Mouse (Mus musculus) spleen, postnatal 14 days (tissue): ENCODE measurements around the gene Tspan9.

Experiments used
- DNase-seq, 2 experiments: peaks; one replicate each; pipeline ENCODE4 v3.0.0; 2021 to 2022; ENCODE audit warnings: low spot score in 2 of 2

Gene Tspan9

DNA sequence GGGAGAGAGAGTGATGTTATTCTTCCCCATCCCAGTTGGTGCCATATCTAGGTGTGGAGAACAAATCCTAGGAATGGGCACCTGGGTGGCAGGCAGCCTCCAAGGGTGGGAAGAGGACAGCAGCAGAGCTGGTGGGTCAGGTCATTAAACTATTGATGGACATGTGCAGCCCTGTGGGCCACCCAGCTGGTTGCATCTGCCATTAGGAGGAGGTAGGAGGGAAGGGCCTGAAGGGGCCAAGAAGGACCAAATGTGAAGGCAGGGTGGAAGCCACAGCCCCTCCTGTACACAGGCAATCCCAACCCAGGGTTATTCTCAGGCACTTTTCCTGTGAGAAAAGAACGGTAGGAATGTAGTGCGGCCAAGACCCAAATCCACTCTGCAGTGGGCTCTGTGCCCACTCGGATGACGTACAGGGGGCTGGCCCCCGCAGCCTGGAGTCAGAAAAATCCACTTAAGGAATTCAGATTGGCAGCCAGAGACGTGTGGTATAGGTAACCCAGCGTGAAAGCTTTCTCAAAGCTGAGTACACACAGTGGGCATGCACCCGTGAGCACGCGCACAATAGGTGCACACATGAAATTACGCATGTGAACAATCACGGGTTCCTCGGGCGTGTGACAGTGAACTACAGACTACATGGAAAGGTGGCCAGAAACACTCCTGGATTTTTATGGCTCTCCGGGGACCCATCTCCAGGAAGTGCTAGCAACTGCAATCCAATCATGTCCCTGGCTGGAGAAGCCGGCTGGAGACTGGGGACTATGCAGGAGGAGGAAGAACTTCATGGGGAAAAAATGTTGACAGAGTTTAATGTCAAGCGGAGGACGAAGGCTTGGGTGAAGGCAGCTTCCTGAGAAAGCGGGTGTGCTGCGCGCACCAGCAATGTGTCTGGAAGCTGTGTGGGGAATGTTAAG, 67.0 kb downstream of the Tspan9 start:
- no peak for DNase-seq

GRCm38 (mm10) chr6:128075453-128076003, 67.9 kb downstream of the Tspan9 start:
- DNase-seq = no peak

- DNase-seq = no peak
These were observed 72.4 kb downstream of the Tspan9 start for GRCm38 (mm10) chr6:128070921-128071558.

DNA sequence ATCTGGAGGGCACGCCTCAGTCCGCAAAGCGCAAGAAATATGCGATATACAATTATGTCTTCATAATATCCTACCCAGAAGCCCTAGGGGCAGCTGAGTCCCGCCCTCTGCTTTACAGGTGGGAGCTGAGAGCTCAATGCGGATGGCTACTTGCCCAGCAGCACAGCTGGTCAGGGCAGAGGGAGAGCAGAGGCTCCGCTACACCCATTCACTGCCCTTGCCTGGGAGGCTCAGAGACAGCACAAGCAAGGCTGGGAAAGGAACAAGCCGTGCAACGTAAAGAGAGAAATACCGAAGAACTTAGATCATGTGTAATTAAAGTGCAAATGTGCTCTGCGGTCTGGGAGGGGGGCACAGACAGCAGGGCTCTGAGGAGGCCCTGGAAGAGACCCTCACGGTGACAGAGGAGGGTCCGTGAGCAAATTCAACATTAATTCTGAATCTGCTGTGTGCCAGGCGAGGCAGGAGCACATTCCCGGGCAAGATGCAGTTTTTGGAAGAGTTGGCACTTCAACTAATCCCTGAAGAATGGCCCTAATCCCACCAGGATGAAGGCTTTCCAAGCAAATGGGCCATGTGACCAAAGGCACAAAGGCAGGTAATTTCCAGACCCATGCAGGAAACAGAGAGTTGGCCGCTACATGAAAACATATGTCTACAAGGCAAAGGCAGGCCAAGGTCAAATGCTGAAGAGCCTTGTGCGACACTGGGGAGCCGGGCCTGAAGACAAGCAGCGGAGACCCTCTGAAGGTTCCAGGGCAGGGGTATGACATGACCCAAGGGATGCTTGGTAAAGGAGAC, 73.1 kb downstream of the Tspan9 start:
- DNase-seq = no peak

DNA sequence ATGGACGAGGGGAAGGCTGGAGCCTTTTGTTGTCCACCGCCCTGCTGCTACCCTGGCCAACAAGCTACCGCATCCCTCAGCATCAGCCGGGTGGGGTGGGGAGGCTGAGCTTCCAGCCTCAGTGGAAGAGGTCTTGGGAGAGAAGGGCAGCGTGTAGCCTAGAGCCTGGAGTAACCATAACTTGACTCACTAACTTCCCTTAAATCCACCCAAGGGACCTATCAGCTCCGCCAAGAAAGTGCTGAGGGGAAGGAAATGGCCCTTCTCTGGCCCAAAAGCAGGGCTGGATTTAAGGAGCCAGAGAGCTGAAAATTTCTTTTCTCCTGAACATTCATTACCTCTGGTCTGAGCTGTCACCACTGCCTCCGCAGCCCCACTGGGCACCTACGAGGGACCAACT, 75.2 kb downstream of the Tspan9 start:
- no peak for DNase-seq

DNA sequence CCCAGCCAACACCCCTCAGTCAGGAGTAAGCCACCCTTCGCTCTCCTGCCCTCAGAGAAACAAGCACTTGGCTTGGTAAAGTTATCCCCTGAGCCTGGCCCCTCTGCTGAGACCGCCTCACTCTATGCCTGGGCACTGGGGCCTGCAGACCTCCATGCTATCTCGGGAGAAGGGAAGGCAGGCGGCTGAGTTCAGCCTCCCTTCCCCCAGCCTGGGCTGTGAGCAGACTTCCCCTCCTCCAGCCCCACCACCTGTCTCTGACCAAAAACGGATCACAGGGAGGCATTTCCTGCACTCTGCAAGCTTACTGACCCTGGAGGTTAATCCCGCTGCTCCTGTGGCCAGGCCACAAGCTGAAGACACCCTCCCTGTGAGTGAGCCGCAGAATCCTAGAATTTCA, 77.4 kb downstream of the Tspan9 start:
- DNase-seq = no peak

DNA sequence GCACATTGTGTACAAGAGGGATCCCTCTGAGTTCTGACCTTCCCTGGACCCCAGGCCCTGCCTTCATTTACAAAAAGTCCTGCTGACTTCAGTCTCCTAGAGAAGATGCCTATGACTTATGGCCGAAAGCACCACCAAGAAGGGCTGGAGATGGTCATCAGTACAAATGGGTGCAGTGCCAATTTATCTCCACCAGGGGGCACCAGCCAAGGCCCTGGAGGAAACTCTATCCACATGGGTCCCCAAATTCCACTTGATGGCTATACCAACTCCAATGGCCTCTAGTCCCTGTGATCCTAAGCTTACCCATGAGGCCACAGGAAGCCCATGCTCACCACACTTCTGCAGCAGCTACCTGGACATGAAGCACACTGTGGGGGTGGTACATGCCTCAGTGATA, 79.9 kb downstream of the Tspan9 start:
- DNase-seq = peak in 1 of 2 experiments; percentile 8

DNA sequence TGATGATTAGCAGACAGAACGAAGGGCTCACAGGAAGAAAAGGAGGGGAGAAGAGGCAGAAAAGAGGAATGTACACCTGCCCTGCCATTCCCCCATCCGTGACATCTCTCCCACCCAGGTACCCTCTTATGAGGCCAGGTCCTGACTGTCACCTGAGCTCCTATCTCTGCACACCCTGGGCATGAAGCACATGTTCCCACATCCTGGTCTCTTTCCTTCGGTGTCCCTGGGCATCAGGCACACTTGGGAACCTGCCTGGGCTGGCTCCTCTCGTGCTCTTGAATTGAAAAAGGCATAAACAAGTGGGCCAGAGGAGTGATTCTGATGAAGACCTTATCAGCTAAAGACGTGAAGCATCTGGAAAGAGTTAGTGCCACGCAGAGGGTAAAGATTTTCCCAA, 80.6 kb downstream of the Tspan9 start:
- DNase-seq = no peak

DNA sequence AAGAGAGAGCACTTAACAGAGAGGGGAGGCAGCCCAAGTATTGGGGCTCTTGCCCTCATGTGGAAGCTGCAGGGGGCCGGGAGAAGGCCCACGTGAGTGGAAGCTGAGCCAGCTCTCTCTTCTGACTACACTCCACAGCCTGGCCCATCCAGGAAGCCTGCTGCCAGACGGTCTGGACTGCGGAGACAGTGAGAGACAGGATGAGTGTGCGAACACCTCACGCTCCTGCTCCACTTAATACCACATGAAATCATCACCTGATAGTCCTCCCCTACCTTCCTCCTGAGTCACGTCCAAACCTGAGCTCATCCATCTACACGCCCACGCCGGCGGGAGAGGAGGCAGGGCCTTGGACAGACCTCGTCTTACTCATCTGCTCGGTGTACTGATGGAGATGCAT, 81.2 kb downstream of the Tspan9 start:
- DNase-seq = no peak

GRCm38 (mm10) chr6:128061342-128061741, 82.1 kb downstream of the Tspan9 start:
- DNase-seq = no peak

- no peak for DNase-seq
These were observed 84.8 kb downstream of the Tspan9 start for GRCm38 (mm10) chr6:128058570-128058969.

DNA sequence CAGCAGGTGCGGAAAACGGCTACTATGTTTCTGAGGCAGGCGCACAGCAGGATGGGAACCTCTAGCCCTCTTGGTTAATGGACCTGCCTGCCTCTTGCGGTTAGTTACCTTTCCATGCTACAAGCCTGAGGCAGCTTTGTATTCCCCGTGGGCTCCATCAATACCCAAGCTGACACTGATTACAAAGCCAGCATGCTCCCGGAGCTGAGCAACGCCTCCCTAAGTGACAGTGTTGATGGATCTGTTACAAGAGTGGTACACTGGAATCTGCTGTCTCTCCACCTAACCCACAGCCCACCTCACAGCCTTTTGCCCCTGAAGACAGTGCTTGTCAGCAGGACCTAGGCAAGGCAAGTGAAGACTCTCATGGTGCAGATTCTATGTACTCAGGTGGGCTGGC, 85.2 kb downstream of the Tspan9 start:
- DNase-seq = no peak

GRCm38 (mm10) chr6:128053000-128053732, 90.2 kb downstream of the Tspan9 start:
- DNase-seq = no peak

GRCm38 (mm10) chr6:128047671-128048070, 95.7 kb downstream of the Tspan9 start:
- no peak for DNase-seq

DNA sequence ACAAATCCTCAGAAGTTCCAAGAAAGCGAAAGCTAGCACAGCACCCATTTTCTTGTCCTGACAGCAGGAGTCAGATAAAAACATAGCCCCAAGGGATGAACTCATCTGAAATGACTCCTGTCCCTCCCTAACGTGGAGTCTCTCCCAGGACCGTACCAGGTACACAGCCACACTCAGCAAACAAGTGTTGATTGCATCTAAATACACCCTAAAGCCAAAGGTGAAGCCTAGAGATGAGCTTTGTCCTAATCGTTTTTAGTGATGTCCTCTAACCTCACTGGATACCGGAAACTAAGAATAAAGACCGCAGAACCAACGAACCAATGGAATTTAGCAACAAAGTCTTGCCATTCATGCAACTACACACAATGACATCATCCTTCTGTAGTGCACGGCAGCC, 96.2 kb downstream of the Tspan9 start:
- DNase-seq = no peak

DNA sequence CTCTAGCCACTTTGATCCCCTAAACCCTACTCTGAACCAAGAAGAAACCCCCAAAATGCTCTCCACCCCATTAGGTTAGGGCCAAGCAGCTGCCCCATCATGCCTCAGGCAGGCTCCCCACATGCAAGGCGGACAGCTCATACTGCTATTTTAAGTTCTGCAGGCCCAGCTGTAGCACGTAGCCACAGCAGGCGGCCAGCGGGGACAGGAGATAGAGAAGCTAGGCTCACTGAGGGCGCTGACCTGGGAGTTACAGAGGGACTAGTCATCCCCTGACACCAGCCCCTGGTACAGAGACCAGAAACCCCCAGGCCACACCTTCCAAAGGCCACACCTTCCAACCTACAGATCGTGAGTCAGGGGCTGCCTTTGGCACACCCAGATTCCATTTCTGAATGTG, 96.6 kb downstream of the Tspan9 start:
- no peak for DNase-seq

DNA sequence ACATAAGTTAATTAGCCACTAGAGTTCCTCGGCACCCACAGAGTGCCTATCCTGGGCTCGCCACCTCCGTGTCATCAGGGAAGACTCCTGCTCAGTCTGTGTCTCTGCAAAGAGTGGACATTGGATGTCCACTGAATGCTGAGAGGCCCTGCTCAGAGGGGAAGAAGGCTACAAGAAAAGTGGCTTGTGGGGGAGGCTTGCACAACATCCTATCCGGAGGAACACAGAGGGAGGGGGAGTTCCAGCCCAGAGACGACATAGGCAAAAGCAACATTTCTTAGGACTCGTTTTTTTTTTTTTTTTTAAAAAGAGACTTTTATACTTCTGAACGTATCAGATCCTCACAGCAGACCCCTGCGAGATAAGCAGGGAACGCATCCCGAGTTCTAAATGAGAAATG, 98.7 kb downstream of the Tspan9 start:
- no peak for DNase-seq

GRCm38 (mm10) chr6:128043486-128043885, 99.9 kb downstream of the Tspan9 start:
- no peak for DNase-seq

DNA sequence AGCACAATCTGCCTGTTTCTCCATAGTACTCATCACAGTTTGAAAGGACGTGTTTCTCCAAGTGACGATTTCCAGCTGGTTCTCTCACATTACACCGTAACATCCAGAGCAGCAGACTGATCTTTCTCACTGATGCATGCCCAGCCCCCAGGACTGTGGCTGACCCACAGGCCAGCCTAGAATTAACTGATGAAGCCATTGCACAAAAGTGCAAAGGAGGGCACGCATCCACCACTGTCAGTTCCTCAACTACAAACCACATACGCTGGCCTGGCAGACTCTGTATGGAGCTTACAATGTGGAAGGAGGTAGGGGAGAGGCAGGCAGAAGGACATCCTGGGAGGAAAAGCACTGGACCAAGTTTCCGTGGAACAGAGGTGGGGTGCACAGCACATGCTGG, 101.6 kb downstream of the Tspan9 start:
- no peak for DNase-seq

DNA sequence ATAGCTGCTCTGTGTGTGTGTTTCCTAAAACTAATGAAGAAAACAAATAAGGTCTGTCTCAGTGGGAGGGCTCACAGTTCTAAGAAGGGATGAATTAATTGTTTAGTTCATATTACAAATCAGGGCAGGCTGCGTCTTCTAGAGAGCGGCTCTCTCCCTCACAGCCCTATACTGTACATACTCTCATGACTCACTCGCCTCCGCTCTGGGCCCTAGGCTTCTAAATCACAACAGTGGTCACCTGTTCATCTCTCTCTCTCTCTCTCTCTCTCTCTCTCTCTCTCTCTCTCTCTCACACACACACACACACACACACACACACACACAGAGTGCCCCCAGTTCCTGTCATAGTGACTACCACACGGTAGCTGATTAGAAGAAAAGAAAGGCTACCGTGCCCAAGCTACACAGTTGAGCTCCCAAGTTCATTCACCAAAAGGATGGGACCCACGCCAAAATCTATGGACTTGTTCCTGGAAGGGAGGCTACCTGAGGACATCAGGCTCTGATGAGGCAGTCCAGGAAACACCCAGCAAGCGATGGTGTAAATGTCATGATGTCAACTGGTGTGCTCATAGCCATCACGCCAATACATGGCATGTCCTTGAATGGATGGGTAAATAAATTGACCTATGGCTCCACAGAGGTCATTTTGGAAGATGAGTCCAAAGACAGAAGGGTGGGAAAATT, 104.2 kb downstream of the Tspan9 start:
- DNase-seq = no peak

DNA sequence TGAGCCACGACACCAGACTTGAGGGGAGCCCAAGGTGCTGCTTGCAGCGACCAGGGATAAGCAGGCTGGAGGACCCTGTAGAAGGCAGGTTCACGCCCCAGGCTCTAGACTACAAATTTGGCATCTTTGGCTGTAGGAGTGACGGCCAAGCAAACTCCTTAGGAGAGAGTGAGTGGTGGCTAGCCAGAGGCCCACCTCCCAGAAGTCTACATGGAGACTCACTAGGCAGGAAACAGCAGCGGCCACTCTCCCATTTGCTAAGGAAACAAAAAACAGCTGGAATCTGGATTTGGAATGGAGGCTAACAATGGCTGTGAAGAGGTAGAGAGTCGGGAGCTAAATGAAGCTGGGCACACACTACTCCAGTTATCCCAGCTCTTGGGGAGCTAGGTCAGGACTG, 104.8 kb downstream of the Tspan9 start:
- no peak for DNase-seq
